Mouse (Mus musculus) kidney, adult 2 months (tissue): ENCODE data around the gene Thegl.

Experiments
- CTCF ChIP-seq: fragments of 200-500 bp; conservative IDR thresholded peaks from 2 replicates; pipeline ENCODE4 v1.5.1; 2011; ENCODE audit warnings: low read depth, mild to moderate bottlenecking, control low read depth, low read length, moderate library complexity, mixed read lengths; ENCODE audit not compliant: insufficient read depth, insufficient read length
- POLR2A ChIP-seq: fragments of 200-500 bp; IDR thresholded peaks from one replicate; pipeline ENCODE4 v1.6.1; 2011; ENCODE audit warnings: low read depth, low read length, control low read depth

GRCm38 (mm10) chr5:77087122-77087521, 71.3 kb downstream of the Thegl start:
- TF ChIP-seq POLR2A: no peak
- no peak for TF ChIP-seq CTCF
